Mouse (Mus musculus): ENCODE results near the gene Apobec3. TPM values are rescaled to one million over a fixed set of nuclear protein-coding genes. Genes with fewer than 3 reads are reported as not detected.
"Not testable (repeated sequence)": the region's sequence is repeated elsewhere in the genome, so short reads cannot be mapped to it uniquely, and the experiment has no call there.

Gene Apobec3
- total RNA-seq, 1 experiment from 2014 or later: 19.8 TPM

GRCm38 (mm10) chr15:79895221-79896079 lies 4.0 kb downstream of the Apobec3 start:
- not testable (repeated sequence) for DNase-seq

- no peak for DNase-seq
Observed at GRCm38 (mm10) chr15:79896080-79896725, 4.7 kb downstream of the Apobec3 start.

- DNase-seq: no peak
Observed at GRCm38 (mm10) chr15:79898988-79899387, 7.5 kb downstream of the Apobec3 start.

GRCm38 (mm10) chr15:79899828-79900510 lies 8.5 kb downstream of the Apobec3 start:
- no peak for DNase-seq

GRCm38 (mm10) chr15:79900751-79901150 lies 9.3 kb downstream of the Apobec3 start:
- DNase-seq: no peak

GRCm38 (mm10) chr15:79901399-79901798 lies 9.9 kb downstream of the Apobec3 start:
- no peak for DNase-seq

- not testable (repeated sequence) for DNase-seq
Observed at GRCm38 (mm10) chr15:79903081-79903480, 11.6 kb downstream of the Apobec3 start.

- DNase-seq: no peak
Observed at GRCm38 (mm10) chr15:79903963-79904362, 12.5 kb downstream of the Apobec3 start.

GRCm38 (mm10) chr15:79904678-79905077 lies 13.2 kb downstream of the Apobec3 start:
- not testable (repeated sequence) for DNase-seq

GRCm38 (mm10) chr15:79905211-79905610 lies 13.8 kb downstream of the Apobec3 start:
- DNase-seq: no peak

GRCm38 (mm10) chr15:79906855-79907254 lies 15.4 kb downstream of the Apobec3 start:
- no peak for DNase-seq

- not testable (repeated sequence) for DNase-seq
Observed at GRCm38 (mm10) chr15:79909006-79909405, 17.5 kb downstream of the Apobec3 start.

GRCm38 (mm10) chr15:79910812-79911211 lies 19.4 kb downstream of the Apobec3 start:
- not testable (repeated sequence) for DNase-seq

GRCm38 (mm10) chr15:79911339-79911738 lies 19.9 kb downstream of the Apobec3 start:
- no peak for DNase-seq

GRCm38 (mm10) chr15:79913761-79914346 lies 22.4 kb downstream of the Apobec3 start:
- no peak for DNase-seq

- DNase-seq: no peak
Observed at GRCm38 (mm10) chr15:79914357-79914756, 22.9 kb downstream of the Apobec3 start.

- DNase-seq: no peak
Observed at GRCm38 (mm10) chr15:79916150-79916549, 24.7 kb downstream of the Apobec3 start.

GRCm38 (mm10) chr15:79917111-79917720 lies 25.8 kb downstream of the Apobec3 start:
- DNase-seq: no peak

- no peak for DNase-seq
Observed at GRCm38 (mm10) chr15:79918485-79918884, 27.0 kb downstream of the Apobec3 start.

- no peak for DNase-seq
Observed at GRCm38 (mm10) chr15:79919787-79920186, 28.3 kb downstream of the Apobec3 start.

GRCm38 (mm10) chr15:79926856-79927416 lies 35.5 kb downstream of the Apobec3 start:
- DNase-seq: no peak

Data from adrenal gland, postnatal 14 days (tissue).